Mouse (Mus musculus): ENCODE results near the gene Pon3.

GRCm38 (mm10) chr6:5254869-5255268 lies 1.2 kb downstream of the Pon3 start:
- TF ChIP-seq TAL1 (IDR thresholded peaks at IDR 0.05; ENCODE audit: low read length): no peak
- TF ChIP-seq GATA1 (IDR thresholded peaks at IDR 0.05; ENCODE audit: low read length): no peak
